Mouse (Mus musculus): ENCODE measurements around the gene Gm26558. TPM values are rescaled to one million over a fixed set of nuclear protein-coding genes. Genes with fewer than 3 reads are reported as not detected.

The Gm26558 gene
- total RNA-seq, 1 experiment, result 0.27 TPM

GRCm38 (mm10) chr2:70640968-70641367, 20.9 kb downstream of the Gm26558 start:
- Histone ChIP-seq H3K4me3 (ENCODE audit: insufficient read depth in 1 of 2, low read depth in 1 of 2, low read length in 2 of 2, poor library complexity in 1 of 2, severe bottlenecking in 1 of 2) (no peak overlapping the region), H3K9ac (ENCODE audit: insufficient read depth, low read depth, low read length, poor library complexity, severe bottlenecking) (no peak overlapping the region), H3K27ac (ENCODE audit: insufficient read depth, low read depth, low read length, poor library complexity, severe bottlenecking) (no peak overlapping the region), H3K4me1 (ENCODE audit: control insufficient read depth in 2 of 2, insufficient read depth in 2 of 2, low read length in 2 of 2, poor library complexity in 1 of 2) (no peaks in the 10 kb centered on the region), H3K36me3 (ENCODE audit: control insufficient read depth, insufficient read depth, low read length, poor library complexity, severe bottlenecking) (no peaks in the 10 kb centered on the region), H3K9me3 (ENCODE audit: control insufficient read depth, insufficient read depth, low read depth, low read length) (no peaks in the 10 kb centered on the region)
- in situ Hi-C loops (cut with MboI; ENCODE audit: low sequenced_read_pairs in 2 of 2, unreplicated experiment in 2 of 2), result no loop called here
- TF ChIP-seq MAFK (IDR thresholded peaks at IDR 0.05; ENCODE audit: insufficient read depth, low read depth, low read length) (no peak), HCFC1 (IDR thresholded peaks at IDR 0.05; ENCODE audit: borderline replicate concordance, insufficient read depth, low read length) (no peak), ZNF384 (IDR thresholded peaks at IDR 0.05; ENCODE audit: low read depth, low read length) (no peak)
- DNase-seq (ENCODE audit: low read depth, low spot score), result no peak

GRCm38 (mm10) chr2:70634028-70634690, 27.7 kb downstream of the Gm26558 start:
- Histone ChIP-seq H3K4me3 (ENCODE audit: insufficient read depth in 1 of 2, low read depth in 1 of 2, low read length in 2 of 2, poor library complexity in 1 of 2, severe bottlenecking in 1 of 2) (no peak overlapping the region), H3K4me1 (ENCODE audit: control insufficient read depth in 2 of 2, insufficient read depth in 2 of 2, low read length in 2 of 2, poor library complexity in 1 of 2) (peaks cover 4 to 13% of the 10 kb centered on the region in 2 experiments)
- in situ Hi-C loops (cut with MboI; ENCODE audit: low sequenced_read_pairs in 2 of 2, unreplicated experiment in 2 of 2), result no loop called here

GRCm38 (mm10) chr2:70632412-70632811, 29.5 kb downstream of the Gm26558 start:
- TF ChIP-seq MAFK (IDR thresholded peaks at IDR 0.05; ENCODE audit: insufficient read depth, low read depth, low read length) (no peak), ZNF384 (IDR thresholded peaks at IDR 0.05; ENCODE audit: low read depth, low read length) (no peak), ZC3H11A (IDR thresholded peaks at IDR 0.05; ENCODE audit: borderline replicate concordance, low read depth, low read length) (no peak), CHD2 (IDR thresholded peaks at IDR 0.05; ENCODE audit: low read depth, low read length) (no peak), HCFC1 (IDR thresholded peaks at IDR 0.05; ENCODE audit: borderline replicate concordance, insufficient read depth, low read length) (no peak)
- no peak overlapping the region for H3K9ac ChIP-seq (ENCODE audit: insufficient read depth, low read depth, low read length, poor library complexity, severe bottlenecking)
- H3K4me3 ChIP-seq (ENCODE audit: insufficient read depth in 1 of 2, low read depth in 1 of 2, low read length in 2 of 2, poor library complexity in 1 of 2, severe bottlenecking in 1 of 2), result no peak overlapping the region
- no peak overlapping the region for H3K27ac ChIP-seq (ENCODE audit: insufficient read depth, low read depth, low read length, poor library complexity, severe bottlenecking)
- no peaks in the 10 kb centered on the region for H3K9me3 ChIP-seq (ENCODE audit: control insufficient read depth, insufficient read depth, low read depth, low read length)
- H3K4me1 ChIP-seq (ENCODE audit: control insufficient read depth in 2 of 2, insufficient read depth in 2 of 2, low read length in 2 of 2, poor library complexity in 1 of 2), result peaks cover 4 to 16% of the 10 kb centered on the region in 2 experiments
- DNase-seq (ENCODE audit: low read depth, low spot score), result no peak
- H3K36me3 ChIP-seq (ENCODE audit: control insufficient read depth, insufficient read depth, low read length, poor library complexity, severe bottlenecking), result no peaks in the 10 kb centered on the region
- in situ Hi-C loops (cut with MboI; ENCODE audit: low sequenced_read_pairs in 2 of 2, unreplicated experiment in 2 of 2), result no loop called here

More at GRCm38 (mm10) chr2:70634028-70634690, 27.7 kb downstream of the Gm26558 start:
- Histone ChIP-seq H3K36me3 (ENCODE audit: control insufficient read depth, insufficient read depth, low read length, poor library complexity, severe bottlenecking) (no peaks in the 10 kb centered on the region), H3K27ac (ENCODE audit: insufficient read depth, low read depth, low read length, poor library complexity, severe bottlenecking) (no peak overlapping the region), H3K9me3 (ENCODE audit: control insufficient read depth, insufficient read depth, low read depth, low read length) (no peaks in the 10 kb centered on the region), H3K9ac (ENCODE audit: insufficient read depth, low read depth, low read length, poor library complexity, severe bottlenecking) (no peak overlapping the region)
- TF ChIP-seq MAFK (IDR thresholded peaks at IDR 0.05; ENCODE audit: insufficient read depth, low read depth, low read length) (no peak), CHD2 (IDR thresholded peaks at IDR 0.05; ENCODE audit: low read depth, low read length) (no peak), ZNF384 (IDR thresholded peaks at IDR 0.05; ENCODE audit: low read depth, low read length) (no peak), HCFC1 (IDR thresholded peaks at IDR 0.05; ENCODE audit: borderline replicate concordance, insufficient read depth, low read length) (no peak), ZC3H11A (IDR thresholded peaks at IDR 0.05; ENCODE audit: borderline replicate concordance, low read depth, low read length) (no peak)
- DNase-seq (ENCODE audit: low read depth, low spot score), result no peak

GRCm38 (mm10) chr2:70631321-70631720, 30.6 kb downstream of the Gm26558 start:
- in situ Hi-C loops (cut with MboI; ENCODE audit: low sequenced_read_pairs in 2 of 2, unreplicated experiment in 2 of 2), result no loop called here
- no peak for DNase-seq (ENCODE audit: low read depth, low spot score)
- no peaks in the 10 kb centered on the region for H3K36me3 ChIP-seq (ENCODE audit: control insufficient read depth, insufficient read depth, low read length, poor library complexity, severe bottlenecking)

More at GRCm38 (mm10) chr2:70631321-70631720, 30.6 kb downstream of the Gm26558 start:
- Histone ChIP-seq H3K4me1 (ENCODE audit: control insufficient read depth in 2 of 2, insufficient read depth in 2 of 2, low read length in 2 of 2, poor library complexity in 1 of 2) (peaks cover 4 to 16% of the 10 kb centered on the region in 2 experiments), H3K27ac (ENCODE audit: insufficient read depth, low read depth, low read length, poor library complexity, severe bottlenecking) (no peak overlapping the region), H3K4me3 (ENCODE audit: insufficient read depth in 1 of 2, low read depth in 1 of 2, low read length in 2 of 2, poor library complexity in 1 of 2, severe bottlenecking in 1 of 2) (no peak overlapping the region), H3K9me3 (ENCODE audit: control insufficient read depth, insufficient read depth, low read depth, low read length) (no peaks in the 10 kb centered on the region), H3K9ac (ENCODE audit: insufficient read depth, low read depth, low read length, poor library complexity, severe bottlenecking) (no peak overlapping the region)
- no peak for TF ChIP-seq ZC3H11A (IDR thresholded peaks at IDR 0.05; ENCODE audit: borderline replicate concordance, low read depth, low read length)
- TF ChIP-seq CHD2 (IDR thresholded peaks at IDR 0.05; ENCODE audit: low read depth, low read length), result no peak
- no peak for TF ChIP-seq MAFK (IDR thresholded peaks at IDR 0.05; ENCODE audit: insufficient read depth, low read depth, low read length)
- no peak for TF ChIP-seq HCFC1 (IDR thresholded peaks at IDR 0.05; ENCODE audit: borderline replicate concordance, insufficient read depth, low read length)
- TF ChIP-seq ZNF384 (IDR thresholded peaks at IDR 0.05; ENCODE audit: low read depth, low read length), result no peak

All from ES-E14 (cell line).